Comparison of ENCODE assay signal across 1 mouse cellular context in genomic region chr11:24080541-24080940, GRCm38 (mm10).
TF ChIP-seq lines count a peak whose summit lies in the region.

No protein-coding gene starts in this region.

TF ChIP-seq in MEL, 35 proteins besides CTCF, POLR2A, EP300 and RAD21 (continued from another document):
- TF ChIP-seq TCF12 (IDR thresholded peaks at IDR 0.05; ENCODE audit: low read depth, low read length) (0 out of 2 replicates have a peak, but pooled peaks have one; percentile 29), GATA1 (IDR thresholded peaks at IDR 0.05; ENCODE audit: low read depth, low read length) (no peak), SIN3A (IDR thresholded peaks at IDR 0.05; ENCODE audit: low read length) (no peak), ELF1 (IDR thresholded peaks at IDR 0.05; ENCODE audit: low read depth, low read length) (no peak), NELFE (IDR thresholded peaks at IDR 0.05; ENCODE audit: low read depth, low read length) (no peak), MYC (IDR thresholded peaks at IDR 0.05; ENCODE audit: low read depth, low read length) (no peak), CHD2 (IDR thresholded peaks at IDR 0.05; ENCODE audit: low read length) (no peak; the same call in 1 of the 2 replicates), MEF2A (IDR thresholded peaks at IDR 0.05; ENCODE audit: extremely low read depth, insufficient replicate concordance, low read depth, low read length, poor library complexity, severe bottlenecking) (no peak), ETS1 (IDR thresholded peaks at IDR 0.05; ENCODE audit: low read depth, low read length) (0 out of 2 replicates have a peak, but pooled peaks have one; percentile 4), JUND (IDR thresholded peaks at IDR 0.05; ENCODE audit: low read depth, low read length) (no peak), RCOR1 (IDR thresholded peaks at IDR 0.05; ENCODE audit: low read depth, low read length) (no peak), TBP (IDR thresholded peaks at IDR 0.05; ENCODE audit: low read depth, low read length) (no peak), ZNF384 (IDR thresholded peaks at IDR 0.05; ENCODE audit: low read depth, low read length) (no peak), UBTF (IDR thresholded peaks at IDR 0.05; ENCODE audit: borderline replicate concordance, insufficient read depth, low read depth, low read length) (no peak), KAT2A (conservative IDR thresholded peaks at IDR 0.05; ENCODE audit: low read depth, low read length) (no peak), SMC3 (IDR thresholded peaks at IDR 0.05; ENCODE audit: low read depth, low read length) (no peak), ZC3H11A (IDR thresholded peaks at IDR 0.05; ENCODE audit: low read depth, low read length) (no peak), POLR2AphosphoS2 (IDR thresholded peaks at IDR 0.05; ENCODE audit: low read length) (peak; percentile 59; the same call in 1 of the 2 replicates), MAZ (IDR thresholded peaks at IDR 0.05; ENCODE audit: low read depth, low read length) (no peak; the same call in none of the 2 replicates), TAL1 (IDR thresholded peaks at IDR 0.05; ENCODE audit: low read length) (no peak), ZMIZ1 (IDR thresholded peaks at IDR 0.05; ENCODE audit: low read depth, low read length) (peak; percentile 50), E2F4 (IDR thresholded peaks at IDR 0.05; ENCODE audit: borderline replicate concordance, low read depth, low read length) (no peak), USF2 (IDR thresholded peaks at IDR 0.05; ENCODE audit: borderline replicate concordance in 1 of 2, insufficient read depth in 1 of 2, low read depth in 1 of 2, low read length in 2 of 2) (no peak), MYB (IDR thresholded peaks at IDR 0.05; ENCODE audit: low read depth, low read length) (no peak), BHLHE40 (IDR thresholded peaks at IDR 0.05; ENCODE audit: borderline replicate concordance, low read depth, low read length) (peak; percentile 46; the same call in 1 of the 2 replicates)
